Mouse (Mus musculus) heart, embryonic 14.5 days (tissue): ENCODE measurements around the gene Retreg3. TPM values are rescaled to one million over a fixed set of nuclear protein-coding genes. Genes with fewer than 3 reads are reported as not detected.

ENCODE experiments used
- ATAC-seq: fragments of 200-750 bp; cut with Nextera tagmentation; 2 replicates; pipeline ENCODE4 v1.8.0; 2017; ENCODE audit warnings: low read depth, moderate TSS enrichment; ENCODE audit not compliant: insufficient number of reproducible peaks, insufficient read depth, low FRiP score
- H3K27ac ChIP-seq, 2 experiments: fragments of 200-500 bp in 1 of 2; fragments of 300-500 bp in 1 of 2; sonication (generic) in 1 of 2; replicated peaks in 1 of 2; 2 replicates each; pipeline ENCODE4 v1.5.1; 2012 to 2014; ENCODE audit warnings: low read depth in 2 of 2, low read length in 2 of 2, control low read depth in 1 of 2, mild to moderate bottlenecking in 1 of 2, mixed read lengths in 1 of 2; ENCODE audit not compliant: control insufficient read depth in 1 of 2, insufficient read depth in 1 of 2
- H3K27me3 ChIP-seq: fragments of 300-500 bp; sonication (generic); 2 replicates; pipeline ENCODE4 v1.6.1; 2014; ENCODE audit warnings: mild to moderate bottlenecking, low read length, control low read depth; ENCODE audit not compliant: control insufficient read depth, insufficient read depth
- H3K36me3 ChIP-seq: fragments of 300-500 bp; sonication (generic); 2 replicates; pipeline ENCODE4 v1.6.1; 2014; ENCODE audit warnings: mild to moderate bottlenecking, control low read depth, low read length, mixed read lengths; ENCODE audit not compliant: control insufficient read depth, insufficient read depth
- H3K4me1 ChIP-seq, 2 experiments: fragments of 200-500 bp in 1 of 2; fragments of 300-500 bp in 1 of 2; sonication (generic) in 1 of 2; 2 replicates each; pipeline ENCODE4 v1.6.1; 2012 to 2014; ENCODE audit warnings: low read length in 2 of 2, control low read depth in 1 of 2, mixed read lengths in 1 of 2; ENCODE audit not compliant: control insufficient read depth in 2 of 2, insufficient read depth in 2 of 2
- H3K4me2 ChIP-seq: fragments of 300-500 bp; sonication (generic); 2 replicates; pipeline ENCODE4 v1.6.1; 2014; ENCODE audit warnings: mild to moderate bottlenecking, low read length
- H3K4me3 ChIP-seq, 2 experiments: fragments of 200-500 bp in 1 of 2; fragments of 300-500 bp in 1 of 2; sonication (generic) in 1 of 2; 2 replicates each; pipeline ENCODE4 v1.5.1; 2012 to 2014; ENCODE audit warnings: low read length in 2 of 2, mild to moderate bottlenecking in 2 of 2, control low read depth in 1 of 2, low read depth in 1 of 2, moderate library complexity in 1 of 2; ENCODE audit not compliant: control insufficient read depth in 1 of 2, insufficient read depth in 1 of 2
- H3K9ac ChIP-seq: fragments of 300-500 bp; sonication (generic); 2 replicates; pipeline ENCODE4 v1.6.1; 2014; ENCODE audit warnings: mild to moderate bottlenecking, low read length
- H3K9me3 ChIP-seq: fragments of 300-500 bp; sonication (generic); 2 replicates; pipeline ENCODE4 v1.6.1; 2016; ENCODE audit warnings: low read length, control low read depth; ENCODE audit not compliant: control insufficient read depth
- WGBS: fragments of 180-500 bp; shearing (Covaris S2); extraction: QIAGEN DNeasy Blood & Tissue Kit; methylation state at CpG from one replicate; pipeline ENCODE4 v1.1.7; 2014; 5-methylcytosine and 5-hydroxymethylcytosine counted together
- polyA plus RNA-seq: library from polyadenylated mRNA; unstranded; fragments of >200 nt; fragmentation: Nextera tagmentation; extraction: Ambion mirVana; gene quantifications from 2 replicates; pipeline ENCODE4 v1.2.1, GENCODE M21; 2014

Retreg3 gene
- polyA plus RNA-seq, 1 experiment from 2014 or later, result 8.0 TPM

DNA sequence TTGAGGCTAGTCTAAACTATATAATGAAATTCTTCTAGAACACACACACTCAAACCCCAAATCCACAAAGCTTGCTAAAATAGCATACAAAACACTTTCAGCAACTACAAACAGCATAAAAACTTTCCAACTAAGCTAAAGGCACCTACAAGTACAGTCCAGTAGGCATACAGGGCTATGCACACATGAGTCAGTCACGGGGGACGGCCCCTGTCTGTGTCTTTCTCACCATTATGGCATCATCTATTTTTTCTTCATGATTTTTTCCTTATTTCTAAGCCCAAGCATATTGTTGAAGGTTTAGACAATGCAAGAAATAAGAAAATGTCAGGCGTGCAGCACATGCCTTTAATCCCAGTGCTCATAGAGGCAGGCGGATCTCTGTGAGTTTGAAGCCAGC lies 8.5 kb downstream of the Retreg3 start:
- Histone ChIP-seq H3K27me3 (no peaks in the 10 kb centered on the region), H3K36me3 (0 out of 2 replicates have a peak, but pooled peaks cover 5% of the 10 kb centered on the region), H3K9ac (no peak overlapping the region), H3K9me3 (peaks cover 3% of the 10 kb centered on the region; the same call in 1 of the 2 replicates), H3K4me2 (no peak overlapping the region), H3K4me3 (no peak overlapping the region), H3K27ac (no peak overlapping the region), H3K4me1 (peaks cover 0 to 8% of the 10 kb centered on the region in 2 experiments; a peak in 1 of 4 replicates)
- ATAC-seq, result no peak
- 91% methylated on average over 4 of the region's 4 CpGs for WGBS

- ATAC-seq, result no peak
These were observed 9.0 kb downstream of the Retreg3 start for GRCm38 (mm10) chr11:101110708-101111107.

DNA sequence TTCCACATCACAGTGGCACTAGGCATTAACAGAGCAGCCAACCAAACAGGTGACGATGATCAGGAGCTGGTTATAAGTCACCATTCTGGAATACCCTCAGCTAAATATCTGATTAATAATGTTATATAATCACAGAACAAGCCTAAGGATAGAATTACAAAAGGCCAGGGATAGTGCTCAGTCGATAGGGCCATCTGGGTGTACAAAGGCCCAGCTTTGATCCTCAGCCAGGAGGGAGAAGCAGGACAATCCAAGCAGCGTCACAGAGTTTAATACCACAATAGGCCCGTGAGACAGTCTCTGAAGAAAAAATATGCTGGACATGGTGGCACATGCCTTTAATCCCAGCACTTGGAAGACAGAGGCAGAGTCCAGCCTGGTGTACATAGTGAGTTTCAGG lies 10.3 kb downstream of the Retreg3 start:
- 82% methylated on average over 4 of the region's 4 CpGs for WGBS
- Histone ChIP-seq H3K27me3 (no peaks in the 10 kb centered on the region), H3K9ac (no peak overlapping the region), H3K4me1 (peaks cover 0 to 3% of the 10 kb centered on the region in 2 experiments; a peak in 1 of 4 replicates), H3K27ac (no peak overlapping the region), H3K4me2 (no peak overlapping the region), H3K36me3 (peaks cover 22% of the 10 kb centered on the region), H3K4me3 (no peak overlapping the region), H3K9me3 (peaks cover 3% of the 10 kb centered on the region; the same call in 1 of the 2 replicates)
- ATAC-seq, result no peak

More at GRCm38 (mm10) chr11:101110708-101111107, 9.0 kb downstream of the Retreg3 start:
- Histone ChIP-seq H3K36me3 (peaks cover 8% of the 10 kb centered on the region), H3K9ac (no peak overlapping the region), H3K4me1 (peaks cover 0 to 7% of the 10 kb centered on the region in 2 experiments; a peak in 1 of 4 replicates), H3K9me3 (peaks cover 3% of the 10 kb centered on the region; the same call in 1 of the 2 replicates), H3K27ac (no peak overlapping the region), H3K4me2 (no peak overlapping the region), H3K4me3 (no peak overlapping the region), H3K27me3 (no peaks in the 10 kb centered on the region)
- WGBS, result 58% methylated on average over 5 of the region's 5 CpGs

- Histone ChIP-seq H3K9me3 (no peaks in the 10 kb centered on the region), H3K4me3 (no peak overlapping the region), H3K36me3 (peaks cover 85% of the 10 kb centered on the region), H3K9ac (no peak overlapping the region), H3K27me3 (no peaks in the 10 kb centered on the region), H3K27ac (no peak overlapping the region), H3K4me2 (no peak overlapping the region), H3K4me1 (no peaks in the 10 kb centered on the region)
- 91% methylated on average over 5 of the region's 5 CpGs for WGBS
- ATAC-seq, result no peak
These were observed 16.7 kb downstream of the Retreg3 start for GRCm38 (mm10) chr11:101103011-101103410.

- no peak for ATAC-seq
- no peaks in the 10 kb centered on the region for H3K27me3 ChIP-seq
- H3K4me3 ChIP-seq, result no peak overlapping the region
- no peak overlapping the region for H3K9ac ChIP-seq
- H3K36me3 ChIP-seq, result peaks cover 75% of the 10 kb centered on the region
- 91% methylated on average over 8 of the region's 8 CpGs for WGBS
- H3K9me3 ChIP-seq, result no peaks in the 10 kb centered on the region
- no peak overlapping the region for H3K27ac ChIP-seq
- H3K4me2 ChIP-seq, result no peak overlapping the region
- peaks cover 5 to 7% of the 10 kb centered on the region in 2 experiments; a peak in 3 of 4 replicates for H3K4me1 ChIP-seq
These were observed 21.5 kb downstream of the Retreg3 start for GRCm38 (mm10) chr11:101098231-101098630.

DNA sequence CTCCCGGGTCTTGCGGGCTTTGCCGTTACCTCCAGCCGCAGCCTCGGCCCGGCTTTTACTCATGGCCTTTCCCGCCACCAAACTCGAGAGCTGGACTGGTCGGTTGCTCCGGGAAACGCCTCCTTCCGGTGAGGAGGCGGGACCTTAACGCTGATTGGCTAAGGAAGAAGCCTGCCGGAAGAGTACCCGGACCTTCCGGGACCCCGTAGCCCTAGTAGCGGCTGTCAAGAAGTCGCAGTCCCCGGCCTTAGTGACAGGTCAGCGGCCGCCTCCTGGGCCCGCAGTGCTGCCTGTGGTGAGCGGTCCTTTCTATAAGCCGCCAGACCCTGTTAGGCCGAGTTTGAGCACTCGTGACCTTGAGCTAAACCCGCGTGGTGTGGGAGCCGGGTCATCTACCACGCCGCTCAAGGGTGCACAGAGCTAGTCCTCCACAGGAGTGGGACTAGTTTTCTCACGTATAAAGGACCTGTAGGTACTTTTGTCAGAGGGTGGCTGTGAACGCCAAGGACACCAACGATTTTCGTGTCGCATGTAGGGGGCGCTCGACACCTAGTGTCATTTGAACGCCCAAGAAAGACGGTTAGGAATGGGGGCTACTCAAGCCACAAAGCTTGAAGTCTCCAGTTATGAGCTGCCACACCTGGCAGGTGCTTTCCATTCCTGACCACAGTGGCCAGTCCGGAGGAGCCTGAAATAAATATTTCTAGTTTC lies 24.2 kb downstream of the Retreg3 start, which contains the start of gene Psmc3ip:
Psmc3ip (minus strand) TSS at position 123 of the 711 bp plus-strand sequence.
- H3K4me3 ChIP-seq, result peak within 1 kb of the TSS; percentile 57 to 73
- peak within 1 kb of the TSS; percentile 90 for H3K9ac ChIP-seq
- ATAC-seq, result peak; percentile 88
- H3K27ac ChIP-seq, result peak within 1 kb of the TSS; percentile 89 to 99
- H3K36me3 ChIP-seq, result peaks cover 75% of the 10 kb centered on the region
- H3K27me3 ChIP-seq, result no peaks in the 10 kb centered on the region
- no peaks in the 10 kb centered on the region for H3K9me3 ChIP-seq
- WGBS, result under 1% methylated on average over 43 of the region's 43 CpGs
- peaks cover 5 to 7% of the 10 kb centered on the region in 2 experiments; a peak in 3 of 4 replicates for H3K4me1 ChIP-seq
- H3K4me2 ChIP-seq, result peak within 1 kb of the TSS; percentile 91

DNA sequence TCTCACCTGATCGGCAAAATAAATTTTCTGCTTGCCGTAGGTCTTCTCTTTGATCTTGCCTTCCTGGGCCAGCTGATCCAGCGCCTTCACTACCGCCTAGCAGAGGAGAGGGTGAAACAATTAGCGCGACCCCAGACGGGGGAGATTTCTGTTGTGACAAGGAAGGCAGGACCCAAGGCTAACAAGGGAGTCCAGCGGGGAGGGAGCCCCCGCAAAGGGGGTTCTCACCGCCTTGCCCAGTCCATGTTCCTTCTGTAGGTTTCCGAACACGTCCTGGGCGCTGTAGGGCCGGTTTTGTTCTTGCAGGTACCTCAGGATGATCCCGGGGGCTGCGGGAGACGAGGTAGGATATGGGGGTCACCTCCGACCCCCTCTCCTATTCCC lies 24.8 kb downstream of the Retreg3 start:
- Histone ChIP-seq H3K4me1 (peaks cover 5 to 7% of the 10 kb centered on the region in 2 experiments; a peak in 3 of 4 replicates), H3K27me3 (no peaks in the 10 kb centered on the region), H3K9ac (peak overlapping the region; percentile 90), H3K4me2 (peak overlapping the region; percentile 91), H3K27ac (peak overlapping the region in 1 of 2 experiments; percentile 99; a peak in 1 of 4 replicates), H3K36me3 (peaks cover 75% of the 10 kb centered on the region), H3K9me3 (no peaks in the 10 kb centered on the region), H3K4me3 (peak overlapping the region; percentile 57 to 73)
- under 1% methylated on average over 18 of the region's 18 CpGs for WGBS
- ATAC-seq, result no peak
